ENCODE assay signal across 23 mouse cellular contexts in genomic region chr19:32980142-32980541, GRCm38 (mm10).
"Had no signal": no experiment of that assay in that cellular context is flagged by ENCODE, and none has a peak within 500 bp of the region (broad histone marks: within the 10 kb centered on the region; RNA-seq: fewer than 3 reads in every experiment).

No protein-coding gene starts in this region.

- H3K36me3 ChIP-seq: limb, embryonic 12.5 days; limb, embryonic 15.5 days; lung, embryonic 15.5 days; midbrain, embryonic 10.5 days; midbrain, embryonic 13.5 days; neural tube, embryonic 13.5 days; stomach, embryonic 15.5 days had no signal

- DNase-seq: kidney, adult 8-10 months; kidney, postnatal 25 days; left cerebral cortex, postnatal 4 days; lung, adult 18-20 months; lung, postnatal 10 days; lung, postnatal 36 days; retina, postnatal 1 day; right cerebral cortex, postnatal 25 days; spleen, adult 18-20 months; thymus, postnatal 36 days had no signal

- H3K4me2 ChIP-seq: limb, embryonic 12.5 days; limb, embryonic 15.5 days; liver, embryonic 11.5 days; lung, embryonic 15.5 days; midbrain, embryonic 13.5 days; neural tube, embryonic 13.5 days; stomach, embryonic 15.5 days had no signal

- H3K9me3 ChIP-seq: limb, embryonic 12.5 days; limb, embryonic 15.5 days; lung, embryonic 15.5 days; megakaryocyte, embryonic 14.5 days; midbrain, embryonic 10.5 days; midbrain, embryonic 13.5 days; neural tube, embryonic 13.5 days; stomach, embryonic 15.5 days had no signal

- H3K9ac ChIP-seq: limb, embryonic 12.5 days; limb, embryonic 15.5 days; liver, embryonic 14.5 days; lung, embryonic 15.5 days; midbrain, embryonic 13.5 days; neural tube, embryonic 13.5 days; stomach, embryonic 15.5 days had no signal

- H3K27me3 ChIP-seq: limb, embryonic 12.5 days; limb, embryonic 15.5 days; lung, embryonic 15.5 days; megakaryocyte, embryonic 14.5 days; midbrain, embryonic 13.5 days; neural tube, embryonic 13.5 days; stomach, embryonic 15.5 days had no signal

- H3K4me1 ChIP-seq: limb, embryonic 12.5 days; lung, embryonic 15.5 days; megakaryocyte, embryonic 14.5 days; midbrain, embryonic 10.5 days; midbrain, embryonic 13.5 days; neural tube, embryonic 13.5 days; stomach, embryonic 15.5 days had no signal

- H3K27ac ChIP-seq: kidney, postnatal 0 days; limb, embryonic 12.5 days; limb, embryonic 15.5 days; liver, embryonic 14.5 days; lung, embryonic 15.5 days; midbrain, embryonic 10.5 days; midbrain, embryonic 13.5 days; neural tube, embryonic 13.5 days; stomach, embryonic 15.5 days had no signal

- H3K4me3 ChIP-seq: limb, embryonic 12.5 days; limb, embryonic 15.5 days; lung, embryonic 15.5 days; megakaryocyte, embryonic 14.5 days; midbrain, embryonic 10.5 days; midbrain, embryonic 13.5 days; myocyte; neural tube, embryonic 13.5 days; stomach, embryonic 15.5 days had no signal

- ATAC-seq: midbrain, embryonic 13.5 days; midbrain, embryonic 16.5 days had no signal
